31 mouse cellular contexts compared by ENCODE assay signal in the genomic region with DNA sequence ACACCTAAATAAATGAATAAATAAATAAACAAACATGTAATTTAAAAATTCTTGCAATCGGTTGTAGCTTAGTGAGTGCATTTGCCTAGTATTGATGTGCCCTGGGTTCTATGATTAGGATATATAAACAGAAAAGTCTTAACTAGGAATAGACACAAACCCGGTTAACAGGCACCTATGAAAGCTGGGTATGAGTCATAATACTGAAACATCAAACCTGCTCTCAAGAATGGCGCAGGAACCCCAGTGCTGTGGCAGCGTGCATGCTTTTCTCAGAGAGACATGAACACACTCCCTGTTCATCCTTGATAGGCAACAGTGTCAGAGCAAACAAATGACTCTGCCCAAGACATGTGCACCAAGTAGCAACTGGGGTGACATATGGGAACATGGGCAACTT. TPM values are rescaled to one million over a fixed set of nuclear protein-coding genes. Genes with fewer than 3 reads are reported as not detected.
"Had no signal": no experiment of that assay in that cellular context is flagged by ENCODE, and none has a peak within 500 bp of the region (broad histone marks: within the 10 kb centered on the region; RNA-seq: fewer than 3 reads in every experiment).

No protein-coding gene starts in this region.

- H3K9me3 ChIP-seq: limb, embryonic 10.5 days; limb, embryonic 12.5 days; limb, embryonic 13.5 days; limb, embryonic 15.5 days; liver, embryonic 12.5 days; liver, embryonic 13.5 days; liver, embryonic 15.5 days; lung, embryonic 15.5 days; megakaryocyte, embryonic 14.5 days; midbrain, embryonic 10.5 days; midbrain, embryonic 12.5 days; midbrain, embryonic 13.5 days; midbrain, embryonic 15.5 days had no signal

- H3K36me3 ChIP-seq: limb, embryonic 10.5 days; limb, embryonic 12.5 days; limb, embryonic 13.5 days; limb, embryonic 15.5 days; liver, embryonic 12.5 days; liver, embryonic 13.5 days; liver, embryonic 15.5 days; lung, embryonic 15.5 days; midbrain, embryonic 10.5 days; midbrain, embryonic 12.5 days; midbrain, embryonic 13.5 days; midbrain, embryonic 15.5 days had no signal

- H3K27ac ChIP-seq: limb, embryonic 10.5 days; limb, embryonic 12.5 days; limb, embryonic 13.5 days; limb, embryonic 15.5 days; liver, embryonic 12.5 days; liver, embryonic 13.5 days; liver, embryonic 14.5 days; liver, embryonic 15.5 days; lung, embryonic 15.5 days; macrophage; midbrain, embryonic 10.5 days; midbrain, embryonic 12.5 days; midbrain, embryonic 13.5 days; midbrain, embryonic 15.5 days had no signal

- H3K4me3 ChIP-seq: limb, embryonic 10.5 days; limb, embryonic 12.5 days; limb, embryonic 13.5 days; limb, embryonic 15.5 days; liver, embryonic 12.5 days; liver, embryonic 13.5 days; liver, embryonic 15.5 days; lung, embryonic 15.5 days; megakaryocyte, embryonic 14.5 days; midbrain, embryonic 10.5 days; midbrain, embryonic 12.5 days; midbrain, embryonic 13.5 days; midbrain, embryonic 15.5 days; myocyte had no signal

- H3K4me2 ChIP-seq: limb, embryonic 12.5 days; limb, embryonic 13.5 days; limb, embryonic 15.5 days; liver, embryonic 11.5 days; liver, embryonic 12.5 days; liver, embryonic 13.5 days; liver, embryonic 15.5 days; lung, embryonic 14.5 days; lung, embryonic 15.5 days; midbrain, embryonic 11.5 days; midbrain, embryonic 12.5 days; midbrain, embryonic 13.5 days; midbrain, embryonic 15.5 days had no signal

- H3K9ac ChIP-seq: limb, embryonic 12.5 days; limb, embryonic 13.5 days; limb, embryonic 15.5 days; liver, embryonic 12.5 days; liver, embryonic 13.5 days; liver, embryonic 14.5 days; liver, embryonic 15.5 days; liver, postnatal 0 days; lung, embryonic 14.5 days; lung, embryonic 15.5 days; midbrain, embryonic 12.5 days; midbrain, embryonic 13.5 days; midbrain, embryonic 15.5 days had no signal

- H3K4me1 ChIP-seq: limb, embryonic 10.5 days; limb, embryonic 12.5 days; limb, embryonic 13.5 days; limb, embryonic 15.5 days; liver, embryonic 15.5 days; lung, embryonic 15.5 days; midbrain, embryonic 12.5 days; midbrain, embryonic 13.5 days; midbrain, embryonic 15.5 days had no signal

- DNase-seq: left cerebral cortex, postnatal 4 days; liver; liver, embryonic 13.5 days; liver, postnatal 0 days; lung, adult 18-20 months; lung, adult 2 months; lung, embryonic 14.5 days; lung, postnatal 10 days; lung, postnatal 14 days; lung, postnatal 36 days; lung, postnatal 4 days; midbrain, embryonic 14.5 days had no signal

- H3K27me3 ChIP-seq: limb, embryonic 12.5 days; limb, embryonic 13.5 days; limb, embryonic 15.5 days; liver, embryonic 12.5 days; liver, embryonic 13.5 days; liver, embryonic 15.5 days; lung, embryonic 15.5 days; megakaryocyte, embryonic 14.5 days; midbrain, embryonic 12.5 days; midbrain, embryonic 13.5 days; midbrain, embryonic 15.5 days had no signal

RNA-seq across cellular contexts. Expression of gene Spns3, which starts 47.5 kb away (rescaled TPM):
- polyA plus RNA-seq: limb, embryonic 12.5 days; lung, embryonic 14.5 days; macrophage; midbrain, embryonic 10.5 days; midbrain, embryonic 11.5 days; midbrain, embryonic 13.5 days; midbrain, embryonic 14.5 days; midbrain, embryonic 15.5 days; midbrain, embryonic 16.5 days; midbrain, postnatal 0 days had no signal
